Mouse (Mus musculus): ENCODE data around the gene Kank3. TPM values are rescaled to one million over a fixed set of nuclear protein-coding genes. Genes with fewer than 3 reads are reported as not detected.
A peak's percentile ranks its signal among the peaks of the same experiment; 100 is the strongest.

The Kank3 gene
- 32.4 and 35.4 TPM in 2 replicates for polyA plus RNA-seq (2016; fragmentation: Nextera tagmentation; extraction: Ambion mirVana)

DNA sequence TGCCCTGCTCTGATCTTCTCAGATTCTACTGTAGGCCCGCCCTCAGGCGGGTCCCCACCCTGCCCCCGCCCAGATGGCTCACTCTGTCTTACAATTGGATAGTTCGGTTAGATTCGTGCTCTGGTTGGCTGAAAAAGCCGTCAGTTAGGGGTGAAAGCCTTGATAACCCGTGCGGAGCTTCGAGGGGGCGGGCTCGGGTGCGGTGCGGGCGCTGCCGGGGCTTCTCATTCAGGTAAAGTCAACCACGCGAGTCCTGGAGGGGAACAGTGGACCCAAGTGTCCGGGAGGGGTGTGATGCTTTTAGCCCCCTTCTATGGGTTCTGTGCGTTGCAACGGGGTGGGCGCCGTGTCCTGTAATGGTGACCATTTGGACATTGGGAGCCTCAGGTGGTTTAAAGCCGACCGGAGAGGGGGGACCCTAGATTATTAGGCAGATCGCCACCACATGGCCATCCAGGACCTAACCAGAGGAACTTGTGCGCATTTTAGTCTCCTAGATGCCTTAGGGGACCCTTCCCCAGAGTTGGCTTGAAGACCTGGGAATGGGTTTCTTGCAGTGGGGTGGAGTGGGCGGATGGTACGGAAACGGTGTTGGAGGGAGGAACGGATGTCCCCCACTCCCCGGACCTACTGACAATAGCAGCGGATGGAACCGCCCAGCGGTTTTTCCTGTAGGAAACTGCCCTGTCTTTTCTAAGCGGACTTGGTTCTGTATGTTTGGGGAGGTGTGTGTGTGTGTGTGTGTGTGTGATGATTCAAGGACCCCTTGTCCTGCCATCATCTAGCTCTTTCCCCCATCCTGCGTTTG is at the start of gene Kank3:
TSS of gene Kank3 (plus strand) at position 186 of the 808 bp plus-strand sequence.
- peak; percentile 95 for ATAC-seq (ENCODE audit: insufficient number of reproducible peaks, insufficient read depth, low FRiP score, low TSS enrichment)
- no peak within 1 kb of the TSS for H3K27ac ChIP-seq
- peak within 1 kb of the TSS; percentile 51 for H3K9ac ChIP-seq
- H3K36me3 ChIP-seq, result no peaks in the 10 kb centered on the region
- H3K4me3 ChIP-seq, result peak within 1 kb of the TSS; percentile 59
- peak within 1 kb of the TSS; percentile 84 for H3K4me2 ChIP-seq (replicated peaks)
- no peaks in the 10 kb centered on the region for H3K9me3 ChIP-seq
- H3K27me3 ChIP-seq, result 0 out of 2 replicates have a peak, but pooled peaks cover 6% of the 10 kb centered on the region
- 1% methylated on average over 36 of the region's 36 CpGs for WGBS
- H3K4me1 ChIP-seq, result peaks cover 7% of the 10 kb centered on the region; the same call in 1 of the 2 replicates

DNA sequence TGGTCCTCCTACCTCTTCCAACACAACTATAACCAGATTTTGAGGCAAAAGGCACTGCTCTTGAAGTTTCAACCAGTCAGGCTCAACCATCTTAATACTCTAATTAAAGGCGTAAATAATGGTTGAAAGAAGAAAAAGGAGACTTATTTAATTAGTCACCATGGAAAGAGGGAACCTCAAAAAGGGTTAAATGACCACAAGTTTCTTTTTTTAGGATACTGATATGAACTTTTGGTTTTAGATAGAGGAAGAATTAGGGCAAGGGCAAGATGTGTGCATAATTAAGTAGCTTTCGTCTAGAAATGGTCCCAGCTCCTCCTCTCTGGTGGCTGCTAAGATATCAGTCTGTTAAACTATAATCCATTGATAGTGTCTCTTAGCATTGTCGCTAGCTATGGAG is 43.9 kb upstream of the Kank3 start:
- H3K9me3 ChIP-seq, result no peaks in the 10 kb centered on the region
- H3K9ac ChIP-seq, result no peak overlapping the region
- no peak overlapping the region for H3K4me2 ChIP-seq (replicated peaks)
- H3K4me1 ChIP-seq, result no peaks in the 10 kb centered on the region
- no peak overlapping the region for H3K4me3 ChIP-seq
- H3K36me3 ChIP-seq, result no peaks in the 10 kb centered on the region
- no peak for ATAC-seq (ENCODE audit: insufficient number of reproducible peaks, insufficient read depth, low FRiP score, low TSS enrichment)
- H3K27me3 ChIP-seq, result no peaks in the 10 kb centered on the region
- 76% methylated on average over 3 of the region's 3 CpGs for WGBS
- no peak overlapping the region for H3K27ac ChIP-seq

- ATAC-seq (ENCODE audit: insufficient number of reproducible peaks, insufficient read depth, low FRiP score, low TSS enrichment), result no peak
- no peak overlapping the region for H3K4me2 ChIP-seq (replicated peaks)
- H3K4me3 ChIP-seq, result no peak overlapping the region
- 88% methylated on average over 4 of the region's 4 CpGs for WGBS
- H3K27ac ChIP-seq, result no peak overlapping the region
- no peak overlapping the region for H3K9ac ChIP-seq
- H3K36me3 ChIP-seq, result peaks cover 22% of the 10 kb centered on the region
- no peaks in the 10 kb centered on the region for H3K4me1 ChIP-seq
- H3K9me3 ChIP-seq, result no peaks in the 10 kb centered on the region
- H3K27me3 ChIP-seq, result no peaks in the 10 kb centered on the region
Observed at GRCm38 (mm10) chr17:33771617-33772016, 38.7 kb upstream of the Kank3 start.

- H3K9ac ChIP-seq, result no peak overlapping the region
- H3K4me1 ChIP-seq, result peaks cover 6% of the 10 kb centered on the region
- H3K4me3 ChIP-seq, result no peak overlapping the region
- H3K9me3 ChIP-seq, result no peaks in the 10 kb centered on the region
- H3K27ac ChIP-seq, result no peak overlapping the region
- no peak for ATAC-seq (ENCODE audit: insufficient number of reproducible peaks, insufficient read depth, low FRiP score, low TSS enrichment)
- 85% methylated on average over 6 of the region's 6 CpGs for WGBS
- no peaks in the 10 kb centered on the region for H3K27me3 ChIP-seq
- no peak overlapping the region for H3K4me2 ChIP-seq (replicated peaks)
- H3K36me3 ChIP-seq, result peaks cover 39% of the 10 kb centered on the region
Observed at GRCm38 (mm10) chr17:33773426-33773825, 36.9 kb upstream of the Kank3 start.

GRCm38 (mm10) chr17:33773871-33774572 is 36.3 kb upstream of the Kank3 start:
- H3K9ac ChIP-seq, result no peak overlapping the region
- peaks cover 12% of the 10 kb centered on the region for H3K4me1 ChIP-seq
- H3K36me3 ChIP-seq, result peaks cover 39% of the 10 kb centered on the region
- no peak overlapping the region for H3K27ac ChIP-seq
- no peak for ATAC-seq (ENCODE audit: insufficient number of reproducible peaks, insufficient read depth, low FRiP score, low TSS enrichment)
- H3K9me3 ChIP-seq, result no peaks in the 10 kb centered on the region
- no peaks in the 10 kb centered on the region for H3K27me3 ChIP-seq
- H3K4me2 ChIP-seq (replicated peaks), result no peak overlapping the region
- 89% methylated on average over 6 of the region's 6 CpGs for WGBS
- no peak overlapping the region for H3K4me3 ChIP-seq

DNA sequence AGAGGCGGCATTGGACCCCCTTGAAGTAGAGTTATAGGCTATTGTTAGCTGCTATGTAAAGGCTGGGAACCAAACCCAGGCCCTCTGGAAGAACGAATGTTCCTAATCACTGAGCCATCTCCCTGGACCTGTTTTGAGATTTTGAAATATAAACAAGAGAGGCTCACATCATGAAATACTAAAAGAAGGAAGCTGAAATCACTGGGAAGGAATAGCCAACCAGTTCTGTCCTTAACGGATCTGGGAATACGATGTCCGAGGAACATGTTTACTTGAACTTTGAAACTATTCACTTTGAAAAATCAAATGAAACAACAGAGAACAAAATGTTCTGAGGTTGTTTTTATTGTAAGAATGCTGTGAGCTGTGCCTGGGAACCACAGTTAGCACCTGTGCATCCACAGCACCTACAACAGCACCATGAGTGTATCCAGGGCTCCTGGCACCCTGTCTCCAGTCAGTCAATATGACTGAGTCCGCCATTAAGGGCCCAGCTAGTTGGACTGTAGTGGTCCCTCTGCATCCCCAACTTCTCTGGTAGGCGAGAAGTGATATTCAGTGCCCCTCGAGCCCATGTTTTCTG is 35.7 kb upstream of the Kank3 start:
- H3K9ac ChIP-seq, result no peak overlapping the region
- WGBS, result 89% methylated on average over 8 of the region's 8 CpGs
- no peaks in the 10 kb centered on the region for H3K9me3 ChIP-seq
- no peak overlapping the region for H3K4me3 ChIP-seq
- H3K36me3 ChIP-seq, result peaks cover 39% of the 10 kb centered on the region
- ATAC-seq (ENCODE audit: insufficient number of reproducible peaks, insufficient read depth, low FRiP score, low TSS enrichment), result no peak
- H3K4me1 ChIP-seq, result peaks cover 16% of the 10 kb centered on the region
- no peak overlapping the region for H3K27ac ChIP-seq
- H3K27me3 ChIP-seq, result no peaks in the 10 kb centered on the region
- H3K4me2 ChIP-seq (replicated peaks), result no peak overlapping the region

GRCm38 (mm10) chr17:33775287-33775686 is 35.0 kb upstream of the Kank3 start:
- H3K36me3 ChIP-seq, result peaks cover 39% of the 10 kb centered on the region
- no peak overlapping the region for H3K27ac ChIP-seq
- H3K4me3 ChIP-seq, result no peak overlapping the region
- H3K9me3 ChIP-seq, result no peaks in the 10 kb centered on the region
- no peaks in the 10 kb centered on the region for H3K27me3 ChIP-seq
- H3K9ac ChIP-seq, result no peak overlapping the region
- H3K4me2 ChIP-seq (replicated peaks), result no peak overlapping the region
- no peak for ATAC-seq (ENCODE audit: insufficient number of reproducible peaks, insufficient read depth, low FRiP score, low TSS enrichment)
- 93% methylated on average over 4 of the region's 4 CpGs for WGBS
- H3K4me1 ChIP-seq, result peaks cover 22% of the 10 kb centered on the region

- H3K4me1 ChIP-seq, result peaks cover 52% of the 10 kb centered on the region
- peak overlapping the region; percentile 77 for H3K4me2 ChIP-seq (replicated peaks)
- H3K27ac ChIP-seq, result peak overlapping the region; percentile 94
- no peaks in the 10 kb centered on the region for H3K9me3 ChIP-seq
- H3K9ac ChIP-seq, result no peak overlapping the region
- H3K4me3 ChIP-seq, result peak overlapping the region; percentile 51
- peaks cover 37% of the 10 kb centered on the region for H3K36me3 ChIP-seq
- WGBS, result 29% methylated on average over 9 of the region's 9 CpGs
- no peaks in the 10 kb centered on the region for H3K27me3 ChIP-seq
- ATAC-seq (ENCODE audit: insufficient number of reproducible peaks, insufficient read depth, low FRiP score, low TSS enrichment), result peak; percentile 92
Observed at GRCm38 (mm10) chr17:33779271-33779966, 30.9 kb upstream of the Kank3 start.

GRCm38 (mm10) chr17:33779967-33780295 is 30.4 kb upstream of the Kank3 start:
- no peaks in the 10 kb centered on the region for H3K27me3 ChIP-seq
- H3K4me1 ChIP-seq, result peaks cover 52% of the 10 kb centered on the region
- no peak overlapping the region for H3K9ac ChIP-seq
- H3K9me3 ChIP-seq, result no peaks in the 10 kb centered on the region
- peaks cover 32% of the 10 kb centered on the region for H3K36me3 ChIP-seq
- ATAC-seq (ENCODE audit: insufficient number of reproducible peaks, insufficient read depth, low FRiP score, low TSS enrichment), result no peak
- 58% methylated on average over 5 of the region's 5 CpGs for WGBS
- peak overlapping the region; percentile 51 for H3K4me3 ChIP-seq
- peak overlapping the region; percentile 77 for H3K4me2 ChIP-seq (replicated peaks)
- H3K27ac ChIP-seq, result peak overlapping the region; percentile 94

GRCm38 (mm10) chr17:33780431-33780830 is 29.9 kb upstream of the Kank3 start:
- Histone ChIP-seq H3K27ac (peak overlapping the region; percentile 94), H3K4me3 (peak overlapping the region; percentile 51), H3K27me3 (no peaks in the 10 kb centered on the region), H3K4me1 (peaks cover 52% of the 10 kb centered on the region), H3K36me3 (peaks cover 27% of the 10 kb centered on the region), H3K9ac (0 out of 2 replicates have a peak overlapping the region, but pooled peaks have one; percentile 62), H3K9me3 (no peaks in the 10 kb centered on the region), H3K4me2 (replicated peaks) (peak overlapping the region; percentile 77)
- ATAC-seq (ENCODE audit: insufficient number of reproducible peaks, insufficient read depth, low FRiP score, low TSS enrichment), result no peak
- WGBS, result 80% methylated on average over 5 of the region's 5 CpGs
